Mouse (Mus musculus) gastrocnemius, postnatal 10 days (tissue): ENCODE measurements around the gene Ccsap. TPM values are rescaled to one million over a fixed set of nuclear protein-coding genes. Genes with fewer than 3 reads are reported as not detected.

Experiments
- DNase-seq: peaks from one replicate; pipeline ENCODE4 v3.0.0; 2021; ENCODE audit warnings: mixed read lengths
- long read RNA-seq, 2 experiments: library from polyadenylated mRNA; stranded (forward); transcript quantifications; one replicate each; pipeline ENCODE4 v2.0.0; 2021
- total RNA-seq, 2 experiments: library from RNA; stranded (reverse); gene quantifications; 2 replicates each; pipeline ENCODE4 v1.2.3; 2021

The Ccsap gene
- total RNA-seq: 1 to 10 TPM; 1.9 to 2.5 TPM
- long read RNA-seq, experiment 1, transcript Ccsap-201 (3 exons, 2,390 nt): major isoform, 6 of 9 reads
- long read RNA-seq, experiment 1, partial matches to known transcripts: 0 of 9 reads
- long read RNA-seq, experiment 1, other reads (novel, unspliced or antisense): 1 of 9 reads
- long read RNA-seq, experiment 2, partial matches to known transcripts: 0 of 4 reads
- long read RNA-seq, experiment 2, other reads (novel, unspliced or antisense): 0 of 4 reads

DNA sequence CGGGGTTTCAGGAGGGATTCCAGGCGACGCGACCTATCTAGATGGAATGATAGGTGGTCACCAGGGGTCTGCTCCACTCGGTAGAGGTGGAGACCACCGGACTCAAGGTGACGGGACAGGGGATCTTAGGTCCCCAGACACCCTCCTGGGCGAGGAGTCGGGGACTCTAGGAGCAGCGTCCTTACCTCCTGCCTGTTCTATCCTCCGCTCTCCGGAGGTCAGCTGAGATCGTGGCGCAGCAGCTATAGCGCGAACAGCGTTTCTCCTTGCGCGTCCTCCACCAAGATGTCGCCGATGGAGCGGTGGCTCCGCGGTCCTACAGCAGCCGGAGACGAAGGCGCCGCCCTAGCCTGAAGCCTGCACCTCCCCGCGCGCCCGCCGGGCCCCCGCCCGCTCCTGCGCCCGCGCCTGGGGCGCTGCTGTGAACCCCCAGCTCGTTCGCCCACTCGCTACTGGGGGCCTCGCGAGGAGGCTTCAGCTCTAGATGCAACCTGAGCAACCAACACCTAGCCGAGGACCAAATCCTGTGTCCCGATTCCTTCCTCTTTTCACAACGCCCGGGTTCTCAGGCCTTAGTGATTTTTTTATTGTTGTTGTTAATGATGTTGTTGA is at the start of gene Ccsap:
Gene Ccsap (minus strand): TSS at position 562 of the 612 bp plus-strand sequence.
- peak; percentile 53 for DNase-seq

- DNase-seq: peak; percentile 23
These were observed 47.6 kb upstream of the Ccsap start for GRCm38 (mm10) chr8:123907604-123908003.

DNA sequence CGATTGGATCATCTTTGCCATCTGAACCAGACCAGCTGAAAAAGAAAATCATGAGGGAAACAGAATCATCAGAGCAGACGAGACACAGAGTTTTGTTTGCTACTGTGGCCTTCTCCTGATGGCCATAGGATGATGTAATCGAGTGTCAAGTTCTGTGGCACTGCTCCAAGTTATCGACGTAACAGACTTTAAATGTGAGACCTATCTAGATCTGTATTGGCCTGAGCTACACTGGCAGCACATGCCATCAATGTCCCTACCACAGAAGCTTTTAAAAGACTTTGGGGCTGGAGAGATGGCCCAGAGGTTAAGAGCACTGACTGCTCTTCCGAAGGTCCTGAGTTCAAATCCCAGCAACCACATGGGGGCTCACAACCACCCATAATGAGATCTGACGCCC is 42.6 kb upstream of the Ccsap start:
- no peak for DNase-seq

DNA sequence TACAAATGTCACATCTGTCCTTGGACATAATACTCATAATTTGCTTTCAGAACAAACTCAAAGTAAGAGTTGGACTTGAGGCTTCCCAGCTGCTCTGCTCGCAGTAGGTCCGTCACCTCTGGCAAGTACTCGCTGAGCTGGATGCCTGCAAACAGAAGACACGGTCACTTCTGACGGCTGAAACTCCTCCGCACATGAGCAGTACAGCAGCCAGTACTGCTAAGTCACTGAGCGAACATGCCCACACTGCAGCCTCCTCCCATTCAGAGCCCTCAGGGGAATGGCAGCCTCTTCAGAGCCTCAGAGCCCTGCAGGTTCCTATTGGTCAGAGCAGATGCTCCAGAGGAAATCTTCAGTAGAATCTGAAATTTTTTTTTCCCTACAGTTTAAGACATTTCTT is 39.4 kb upstream of the Ccsap start:
- DNase-seq: no peak

DNA sequence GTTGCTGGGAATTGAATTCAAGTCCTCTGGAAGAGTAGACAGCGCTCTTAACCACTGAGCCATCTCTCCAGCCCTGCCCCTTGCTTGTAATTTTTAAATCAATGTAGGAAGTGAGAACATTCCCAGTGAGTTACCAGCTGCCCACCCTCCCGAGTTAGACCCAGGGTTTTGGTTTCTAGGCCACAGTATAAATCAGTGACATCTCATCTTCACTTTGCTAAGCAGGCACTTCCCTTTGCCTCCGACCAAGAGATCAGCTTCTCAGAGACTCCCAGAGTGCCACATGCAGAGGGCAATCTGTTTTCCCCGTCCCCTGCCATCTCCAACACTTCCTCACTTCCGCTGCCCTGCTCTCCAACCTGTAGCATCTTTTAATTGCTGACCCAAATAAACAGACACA is 38.6 kb upstream of the Ccsap start:
- no peak for DNase-seq

- DNase-seq: no peak
These were observed 36.8 kb upstream of the Ccsap start for GRCm38 (mm10) chr8:123896774-123897173.

- no peak for DNase-seq
These were observed 36.4 kb upstream of the Ccsap start for GRCm38 (mm10) chr8:123896366-123896761.

- peak; percentile 28 for DNase-seq
These were observed 35.8 kb upstream of the Ccsap start for GRCm38 (mm10) chr8:123895680-123896365.

DNA sequence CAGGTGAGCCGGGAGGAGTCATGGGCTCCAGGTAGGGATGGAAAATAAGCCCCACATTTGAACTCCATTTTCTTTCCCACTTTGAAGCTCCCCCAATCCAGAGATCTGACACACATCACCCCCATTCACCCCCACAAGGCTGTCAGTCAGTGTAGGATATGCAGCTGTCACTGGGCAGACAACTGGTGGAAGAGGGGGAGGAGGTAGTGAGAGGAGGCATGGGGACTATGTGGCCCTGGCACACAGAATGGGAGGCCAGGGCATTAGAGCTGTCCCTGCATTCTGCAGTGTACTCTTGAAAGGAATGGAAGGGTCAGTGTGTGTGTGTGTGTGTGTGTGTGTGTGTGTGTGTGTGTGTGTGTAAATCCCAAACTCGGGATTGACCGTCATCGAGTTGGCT is 35.2 kb upstream of the Ccsap start:
- peak; percentile 51 for DNase-seq

DNA sequence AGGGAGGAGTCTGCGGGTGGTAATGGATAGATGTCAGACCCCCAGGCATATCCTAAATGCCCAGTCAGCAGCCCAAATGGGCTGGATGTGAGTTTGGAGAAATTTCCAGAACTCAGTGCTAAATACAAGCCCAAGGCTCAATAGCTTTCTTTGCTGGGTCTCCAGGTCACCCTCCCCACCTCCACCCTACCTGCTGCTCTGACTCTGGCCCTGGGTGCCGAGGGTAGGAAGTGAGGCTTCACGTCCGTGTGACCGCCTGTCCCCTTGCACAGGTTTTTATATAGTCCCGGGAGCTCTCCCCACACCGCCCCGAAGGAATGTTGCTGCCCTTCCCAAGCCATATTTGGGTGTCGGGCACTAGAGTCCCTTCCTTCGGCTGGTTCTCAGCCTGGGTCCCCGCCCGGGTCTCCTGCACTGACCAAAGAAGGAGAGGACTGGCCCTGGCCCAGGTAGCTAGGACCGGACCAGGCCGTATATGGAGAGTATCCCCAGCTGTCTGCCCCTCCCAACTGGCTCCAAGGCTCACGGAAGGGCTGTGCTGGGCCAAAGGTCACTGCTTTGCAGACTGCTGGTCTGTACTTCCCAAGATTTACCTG is 34.6 kb upstream of the Ccsap start, which contains the start of gene Acta1:
Gene Acta1 (minus strand): TSS at position 250 of the 596 bp plus-strand sequence.
- peak; percentile 78 for DNase-seq

DNA sequence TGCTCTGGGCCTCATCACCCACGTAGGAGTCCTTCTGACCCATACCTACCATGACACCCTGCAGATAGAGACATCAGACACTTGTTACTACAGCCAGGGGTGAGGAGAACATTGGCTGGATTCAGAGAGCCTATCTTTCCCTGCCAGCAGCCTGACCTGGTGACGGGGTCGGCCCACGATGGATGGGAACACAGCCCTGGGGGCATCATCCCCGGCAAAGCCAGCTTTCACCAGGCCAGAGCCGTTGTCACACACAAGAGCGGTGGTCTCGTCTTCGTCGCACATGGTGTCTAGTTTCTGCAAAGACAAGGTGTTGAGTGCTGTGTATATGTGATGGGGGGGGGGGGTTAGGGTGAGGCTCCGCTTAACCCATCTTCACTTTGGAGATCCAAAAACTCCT is 33.4 kb upstream of the Ccsap start:
- DNase-seq: no peak

DNA sequence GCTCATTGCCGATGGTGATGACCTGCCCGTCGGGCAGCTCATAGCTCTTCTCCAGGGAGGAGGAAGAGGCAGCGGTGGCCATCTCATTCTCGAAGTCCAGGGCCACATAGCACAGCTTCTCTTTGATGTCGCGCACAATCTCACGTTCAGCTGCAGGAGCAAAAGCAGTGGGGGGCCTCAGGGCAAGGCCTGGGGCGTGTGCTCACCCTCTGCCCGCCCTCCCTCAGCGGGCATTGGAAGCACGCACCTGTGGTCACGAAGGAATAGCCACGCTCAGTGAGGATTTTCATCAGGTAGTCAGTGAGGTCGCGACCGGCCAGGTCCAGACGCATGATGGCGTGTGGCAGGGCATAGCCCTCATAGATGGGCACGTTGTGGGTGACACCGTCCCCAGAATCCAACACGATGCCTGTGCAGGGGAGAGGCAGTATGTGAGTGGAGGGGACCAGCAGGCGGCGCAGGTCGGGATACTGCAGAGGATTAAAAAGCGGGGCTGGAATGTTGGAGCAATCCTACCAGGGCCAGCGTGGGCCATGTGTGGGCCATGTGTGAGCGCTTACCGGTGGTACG is 32.7 kb upstream of the Ccsap start:
- peak; percentile 56 for DNase-seq

GRCm38 (mm10) chr8:123891883-123892585 is 32.0 kb upstream of the Ccsap start:
- DNase-seq: peak; percentile 56

DNA sequence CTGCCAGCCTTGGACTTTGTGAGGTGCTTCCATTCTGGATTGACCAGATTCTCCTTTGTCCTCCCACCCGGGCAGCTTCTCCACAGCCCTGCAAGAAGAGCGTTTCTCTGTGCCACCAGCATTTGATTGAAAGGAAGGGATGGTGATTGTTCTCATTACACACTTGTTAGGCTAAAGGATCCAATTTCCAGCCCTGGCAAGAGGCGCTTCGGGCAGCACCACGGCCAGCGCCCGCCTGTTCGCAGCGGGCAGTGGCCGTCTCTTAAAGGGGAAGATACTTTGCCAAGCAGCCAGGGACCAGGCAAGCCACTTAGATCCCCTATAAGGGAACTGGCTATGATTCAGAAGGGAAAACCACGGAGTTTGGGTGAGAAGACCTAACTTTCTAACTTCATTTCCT is 31.3 kb upstream of the Ccsap start:
- DNase-seq: peak; percentile 75

DNA sequence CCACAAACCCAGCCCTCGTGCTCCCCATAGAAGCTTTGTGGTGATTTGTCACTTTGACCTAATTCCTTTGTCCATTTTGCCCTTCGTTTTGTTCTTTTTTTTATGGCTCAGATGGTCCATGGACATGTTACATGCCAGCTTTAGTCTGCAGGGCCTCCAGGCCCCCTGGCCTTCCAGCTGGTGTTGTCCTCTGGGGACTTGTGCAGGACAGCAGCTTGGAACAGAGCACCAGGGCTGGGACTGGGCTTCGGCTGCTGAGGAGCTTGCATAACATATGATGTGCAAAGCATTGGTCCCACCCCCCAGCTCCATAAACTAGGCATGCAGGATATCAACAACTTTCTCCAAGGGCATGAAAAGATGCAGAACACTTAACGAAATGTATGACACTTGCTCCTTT is 29.8 kb upstream of the Ccsap start:
- peak; percentile 43 for DNase-seq

DNA sequence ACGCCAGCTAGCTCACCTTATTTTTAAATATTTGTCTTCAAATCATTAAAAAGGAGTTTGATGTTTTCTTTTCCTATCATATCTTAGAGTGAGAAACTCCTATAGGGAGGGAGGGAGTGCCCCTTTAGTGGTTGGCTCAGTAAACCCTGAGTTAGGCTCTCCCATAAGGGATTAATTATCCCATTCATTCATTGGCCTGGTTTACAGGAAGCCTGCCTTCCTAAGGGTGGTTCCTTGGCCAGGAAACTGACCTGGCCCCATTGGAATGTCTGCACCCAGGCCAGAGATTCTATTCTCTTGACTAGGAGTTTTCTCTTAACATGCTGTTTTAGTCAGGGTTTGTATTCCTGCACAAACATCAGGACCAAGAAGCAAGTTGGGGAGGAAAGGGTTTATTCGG is 27.9 kb upstream of the Ccsap start:
- no peak for DNase-seq

- no peak for DNase-seq
These were observed 27.2 kb upstream of the Ccsap start for GRCm38 (mm10) chr8:123887163-123887562.

DNA sequence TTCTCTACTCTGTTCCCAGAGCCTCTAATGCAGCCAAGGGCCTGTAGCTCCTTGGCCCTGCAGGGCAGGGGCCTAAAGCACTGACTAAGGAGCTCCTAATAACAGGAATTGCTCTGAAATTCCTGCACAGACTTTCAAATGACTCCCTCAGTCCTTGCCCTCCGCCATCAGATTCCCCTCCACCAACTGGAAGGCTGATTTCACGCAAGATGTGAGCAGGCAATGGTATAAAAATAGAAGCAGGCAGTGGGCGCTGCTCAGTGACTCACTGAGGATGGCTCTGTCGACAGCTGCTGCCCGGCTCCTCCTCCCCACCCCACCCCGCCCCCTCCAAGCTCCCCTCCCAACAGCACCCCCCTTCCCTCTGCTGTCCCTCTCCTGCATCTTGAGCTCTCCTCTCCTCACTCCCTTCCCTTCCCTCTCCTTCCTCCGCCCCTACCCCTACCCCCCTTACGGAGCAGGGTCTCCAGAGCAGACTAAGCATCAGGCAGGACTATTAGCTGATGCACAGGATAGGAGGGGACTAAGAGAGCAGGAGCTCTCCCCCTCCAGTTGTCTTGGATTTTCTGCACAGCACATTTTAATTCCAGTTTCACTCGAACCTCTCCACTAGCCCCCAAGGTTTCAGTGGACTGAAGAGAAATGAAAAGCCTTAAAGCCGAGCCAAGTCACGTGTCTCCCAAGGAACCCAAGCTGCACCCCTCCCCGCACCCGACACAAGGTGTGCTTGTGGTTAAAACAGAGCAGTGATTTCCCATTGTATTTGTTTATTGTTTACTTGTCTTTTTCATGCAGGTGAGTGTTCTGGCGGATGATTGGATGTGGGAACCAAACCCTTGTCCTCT is 24.9 kb upstream of the Ccsap start:
- DNase-seq: peak; percentile 30

GRCm38 (mm10) chr8:123883094-123883493 is 23.1 kb upstream of the Ccsap start:
- peak; percentile 63 for DNase-seq

- no peak for DNase-seq
These were observed 22.4 kb upstream of the Ccsap start for GRCm38 (mm10) chr8:123882412-123882811.

DNA sequence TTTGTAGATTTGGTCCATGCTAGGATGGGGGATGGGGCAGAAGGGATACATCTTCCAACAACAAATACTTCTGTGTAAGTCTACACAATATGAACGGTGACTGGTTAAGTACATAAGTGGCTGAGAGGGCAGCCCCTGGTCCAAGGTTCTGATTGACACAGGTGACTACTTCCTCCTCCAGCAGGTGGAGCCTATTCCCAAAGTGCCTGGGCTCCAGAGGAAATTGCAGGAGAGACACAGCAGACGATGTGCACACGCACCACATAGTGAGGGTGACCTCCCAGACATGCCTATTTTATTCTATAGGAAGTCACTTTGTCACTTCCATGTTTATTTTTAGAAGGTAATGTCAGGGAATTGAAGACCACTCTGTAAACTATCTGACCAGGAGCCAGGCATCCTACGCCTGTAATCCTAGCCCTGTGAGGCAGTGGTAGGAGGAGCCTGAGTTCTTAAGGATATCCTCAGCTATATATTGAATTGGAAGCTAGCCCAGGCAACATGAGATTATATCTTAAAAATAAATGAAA is 20.9 kb upstream of the Ccsap start:
- DNase-seq: no peak
